Mouse (Mus musculus) limb, embryonic 11.5 days (tissue): ENCODE measurements around the gene Olfr608. TPM values are rescaled to one million over a fixed set of nuclear protein-coding genes. Genes with fewer than 3 reads are reported as not detected.

Experiments used
- polyA plus RNA-seq: library from polyadenylated mRNA; unstranded; fragments of >200 nt; fragmentation: Nextera tagmentation; extraction: Ambion mirVana; gene quantifications from 2 replicates; pipeline ENCODE4 v1.2.1, GENCODE M21; 2014

Gene Olfr608
- polyA plus RNA-seq, 1 experiment from 2014 or later: not detected

Other genes starting within 250 kb of the Olfr608 start
- gene Usp17ld, start 217.4 kb upstream of the Olfr608 start, polyA plus RNA-seq: not detected in 2 replicates
- gene Olfr596, start 164.2 kb upstream of the Olfr608 start, polyA plus RNA-seq: not detected in 2 replicates
- gene Olfr597, start 153.6 kb upstream of the Olfr608 start, polyA plus RNA-seq: not detected in 2 replicates
- not detected in 2 replicates for gene Olfr598, start 146.3 kb upstream of the Olfr608 start, polyA plus RNA-seq
- gene Olfr599, start 134.0 kb upstream of the Olfr608 start, polyA plus RNA-seq: not detected in 2 replicates
- not detected in 2 replicates for gene Olfr600, start 120.2 kb upstream of the Olfr608 start, polyA plus RNA-seq
- gene Olfr601, start 107.2 kb upstream of the Olfr608 start, polyA plus RNA-seq: not detected in 2 replicates
- gene Olfr603, start 83.7 kb upstream of the Olfr608 start, polyA plus RNA-seq: not detected in 2 replicates
- gene Usp17lc, start 54.8 kb upstream of the Olfr608 start, polyA plus RNA-seq: not detected in 2 replicates
- gene Olfr605, start 24.4 kb upstream of the Olfr608 start, polyA plus RNA-seq: not detected in 2 replicates
- not detected in 2 replicates for gene Olfr606, start 20.8 kb upstream of the Olfr608 start, polyA plus RNA-seq
- not detected in 2 replicates for gene Olfr607, start 5.7 kb upstream of the Olfr608 start, polyA plus RNA-seq
- gene Olfr609, start 28.2 kb downstream of the Olfr608 start, polyA plus RNA-seq: not detected in 2 replicates
- gene Olfr610, start 42.2 kb downstream of the Olfr608 start, polyA plus RNA-seq: not detected in 2 replicates
- not detected in 2 replicates for gene Olfr611, start 51.0 kb downstream of the Olfr608 start, polyA plus RNA-seq
- gene Olfr612, start 72.8 kb downstream of the Olfr608 start, polyA plus RNA-seq: not detected in 2 replicates
- gene Olfr613, start 78.2 kb downstream of the Olfr608 start, polyA plus RNA-seq: not detected in 2 replicates
- not detected in 2 replicates for gene Olfr615, start 86.2 kb downstream of the Olfr608 start, polyA plus RNA-seq
- not detected in 2 replicates for gene Olfr616, start 99.3 kb downstream of the Olfr608 start, polyA plus RNA-seq
- not detected in 2 replicates for gene Olfr617, start 103.2 kb downstream of the Olfr608 start, polyA plus RNA-seq
- not detected in 2 replicates for gene Olfr618, start 120.2 kb downstream of the Olfr608 start, polyA plus RNA-seq
- gene Olfr619, start 130.7 kb downstream of the Olfr608 start, polyA plus RNA-seq: not detected in 2 replicates
- not detected in 2 replicates for gene Olfr620, start 142.7 kb downstream of the Olfr608 start, polyA plus RNA-seq
- gene Olfr622, start 172.8 kb downstream of the Olfr608 start, polyA plus RNA-seq: not detected in 2 replicates
- gene Olfr623, start 193.8 kb downstream of the Olfr608 start, polyA plus RNA-seq: not detected in 2 replicates
- gene Olfr624, start 201.3 kb downstream of the Olfr608 start, polyA plus RNA-seq: 0.08 and 0.10 TPM in 2 replicates
- not detected in 2 replicates for gene Olfr625-ps1, start 212.8 kb downstream of the Olfr608 start, polyA plus RNA-seq
- gene Olfr243, start 244.8 kb downstream of the Olfr608 start, polyA plus RNA-seq: not detected in 2 replicates